Mouse (Mus musculus): ENCODE data around the gene Ldb2. TPM values are rescaled to one million over a fixed set of nuclear protein-coding genes. Genes with fewer than 3 reads are reported as not detected.

Ldb2 gene
- total RNA-seq, 2 experiments from 2014 or later = 35.1 to 47.0 TPM

DNA sequence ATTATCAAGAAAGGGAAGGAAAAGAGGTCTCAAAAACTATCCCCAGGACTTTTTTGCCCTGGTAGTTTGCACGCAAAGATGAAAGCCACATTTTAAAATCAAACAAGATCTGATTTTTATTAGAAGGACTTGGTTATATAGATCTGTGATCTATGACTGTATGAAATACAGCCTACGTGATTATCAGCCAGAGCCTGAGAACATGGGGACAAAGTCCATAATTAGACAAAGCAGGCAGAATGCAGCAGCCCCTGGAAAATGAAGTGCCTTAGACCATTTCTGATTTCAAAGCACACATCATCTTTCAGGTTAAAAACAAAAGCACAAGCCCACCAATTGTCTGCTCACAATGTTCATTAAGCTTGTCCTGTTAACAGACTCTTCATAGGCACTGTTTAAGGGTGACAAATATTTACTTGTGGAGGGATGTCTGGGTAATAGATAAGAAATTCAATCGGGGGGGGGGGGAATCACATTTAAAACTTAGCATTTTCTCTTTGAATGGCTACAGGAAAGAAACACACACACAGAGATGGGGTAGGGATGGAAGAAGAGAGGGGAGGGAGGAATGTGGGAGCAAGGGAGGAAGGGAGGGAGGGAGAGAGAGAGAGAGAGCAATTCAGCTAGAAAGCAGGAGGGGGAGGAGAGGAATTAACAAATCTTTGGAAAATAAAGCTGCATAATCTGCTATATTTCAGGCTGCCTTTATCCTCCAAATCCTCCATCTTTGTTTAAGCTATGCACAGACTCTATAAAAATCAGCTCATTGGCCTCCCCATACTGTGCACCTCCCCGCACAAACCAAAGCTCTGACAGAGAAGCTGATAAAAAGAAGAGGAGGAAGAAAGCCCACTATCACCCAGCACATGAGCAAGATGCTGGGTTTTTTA lies 153.3 kb downstream of the Ldb2 start:
- DNase-seq = no peak

DNA sequence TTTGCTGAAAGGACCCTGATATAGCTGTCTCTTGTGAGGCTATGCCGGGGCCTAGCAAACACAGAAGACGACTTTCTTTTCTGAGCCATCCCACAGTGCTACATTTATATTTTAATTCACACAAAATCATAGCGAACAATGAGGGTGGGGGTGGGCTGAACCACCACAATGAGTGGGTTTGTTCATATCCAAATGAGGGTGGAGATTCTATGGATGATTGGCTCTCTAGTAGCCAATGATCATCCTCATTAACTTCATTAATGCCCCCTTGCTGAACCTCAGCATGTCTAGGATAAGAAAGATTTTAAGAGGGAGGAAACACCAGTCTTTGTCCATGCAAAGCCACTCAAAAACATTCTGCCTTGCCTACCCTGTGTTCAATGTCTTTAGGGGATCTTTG lies 156.4 kb downstream of the Ldb2 start:
- no peak for DNase-seq

DNA sequence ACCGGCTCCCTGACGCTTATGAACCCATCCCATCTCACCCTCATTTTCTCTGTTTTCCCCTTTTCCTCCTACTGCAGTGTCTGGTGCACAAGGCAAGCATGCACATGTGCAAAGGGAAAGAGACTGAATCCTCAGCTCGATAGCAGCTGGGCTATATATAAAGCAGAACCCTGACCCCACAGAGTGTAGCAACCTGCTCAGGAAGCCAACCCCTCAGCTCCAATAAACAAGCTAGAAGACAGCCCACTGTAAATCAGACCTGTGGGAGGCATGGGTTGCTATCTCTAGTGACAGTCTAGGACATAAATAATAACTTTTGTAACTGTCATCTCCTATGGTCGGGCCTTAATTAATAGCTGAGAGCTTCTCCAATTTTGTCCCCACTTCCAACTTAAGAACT lies 158.4 kb downstream of the Ldb2 start:
- DNase-seq = no peak

DNA sequence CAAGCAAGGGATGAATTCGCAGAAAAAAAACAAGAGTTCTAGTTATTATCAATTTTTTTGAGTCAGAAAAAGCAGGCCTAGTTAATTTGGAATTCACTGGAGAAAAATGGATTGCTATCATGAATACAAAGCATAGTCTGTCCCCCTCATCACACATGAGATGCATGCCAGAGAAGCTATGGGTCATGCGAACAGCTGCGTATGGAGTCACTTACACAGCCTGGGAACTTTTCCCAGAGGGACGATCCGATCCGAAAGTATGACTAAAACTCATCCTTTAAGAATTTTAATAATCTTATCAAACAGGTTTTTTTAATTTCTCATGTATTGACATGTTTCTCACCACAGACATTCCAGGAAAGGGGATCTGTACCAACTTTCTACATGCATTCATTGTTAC lies 163.9 kb downstream of the Ldb2 start:
- no peak for DNase-seq

DNA sequence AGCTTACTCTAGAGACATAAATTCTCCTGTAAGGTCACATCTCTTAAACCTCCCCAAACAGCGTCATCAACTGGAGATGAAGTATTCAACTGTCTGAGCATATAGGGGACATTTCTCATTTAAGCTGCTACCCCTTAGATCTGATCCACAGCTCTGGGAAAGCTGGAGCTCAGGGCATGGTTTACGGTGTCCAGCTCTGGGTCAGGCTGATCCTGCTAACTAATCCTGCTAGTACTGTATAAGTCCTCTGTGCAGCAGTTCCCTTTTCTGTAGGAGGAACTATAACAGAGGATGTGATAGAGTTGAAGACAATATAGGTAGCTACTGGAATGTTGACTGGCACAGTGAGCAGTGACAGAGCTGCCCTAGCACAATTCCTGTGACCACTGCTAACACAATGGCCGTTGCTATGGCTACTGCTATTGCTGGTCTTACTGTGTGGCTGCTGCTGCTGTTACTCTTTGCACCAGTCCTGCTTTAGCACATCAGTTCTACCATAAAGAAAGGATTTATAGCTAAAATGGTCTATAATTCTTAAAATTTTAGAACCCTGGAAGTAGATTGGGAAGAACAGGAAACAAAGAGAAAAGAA lies 170.3 kb downstream of the Ldb2 start:
- no peak for DNase-seq

DNA sequence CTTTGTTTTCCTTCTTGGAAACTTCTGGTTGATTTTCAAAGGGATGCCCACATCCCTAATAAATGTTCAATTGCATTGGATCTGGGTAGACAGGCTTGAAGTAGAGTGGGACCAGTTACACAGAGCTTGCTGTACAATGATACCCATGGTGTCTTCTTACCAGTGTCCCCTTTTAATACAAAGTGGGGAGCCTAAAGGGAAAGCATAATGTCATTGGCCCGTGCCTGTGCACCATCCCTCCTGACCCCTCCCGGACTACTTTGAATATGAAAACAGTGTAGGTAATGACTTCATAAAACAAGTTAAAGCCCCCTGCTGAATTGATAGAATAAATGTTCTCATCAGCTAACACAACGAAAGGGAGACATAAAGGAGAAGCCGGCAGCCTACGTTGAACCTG lies 172.0 kb downstream of the Ldb2 start:
- DNase-seq = no peak

DNA sequence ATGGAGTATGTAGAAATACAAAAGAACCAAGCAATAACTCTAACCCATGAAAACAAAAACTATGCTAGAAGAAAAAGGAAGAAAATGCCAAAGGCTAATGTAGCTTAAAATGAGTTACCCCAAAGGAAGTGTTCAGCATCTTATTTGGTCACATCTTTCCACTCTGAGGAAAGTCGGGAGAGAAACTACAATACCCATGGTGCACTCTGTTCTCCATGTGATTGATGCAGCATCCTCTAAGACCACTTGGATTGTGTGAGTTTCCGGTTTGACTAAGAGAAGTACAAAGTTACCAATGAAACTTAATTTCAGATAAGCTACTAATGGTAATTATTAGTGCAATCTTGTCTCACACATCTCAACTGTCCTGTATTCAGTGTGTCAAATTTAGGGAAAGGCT lies 172.6 kb downstream of the Ldb2 start:
- no peak for DNase-seq

DNA sequence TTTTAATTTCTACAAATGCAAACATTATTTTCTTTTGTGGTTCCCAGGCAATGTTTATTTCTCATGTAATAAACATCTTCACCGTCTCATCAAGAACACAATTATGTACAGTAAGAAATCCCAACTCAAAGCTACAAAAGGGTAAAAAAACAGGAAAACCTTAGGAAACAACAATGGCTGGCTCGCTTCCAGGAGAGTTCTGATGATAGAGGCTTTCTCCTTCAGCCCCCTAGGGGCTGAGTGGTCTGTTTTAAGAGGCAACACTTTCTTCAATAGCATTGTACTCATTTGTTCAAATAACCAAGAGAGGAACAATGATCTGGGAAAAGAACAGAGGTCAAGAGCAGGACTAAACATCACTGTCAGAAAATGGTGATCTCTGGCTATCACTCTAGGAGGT lies 173.4 kb downstream of the Ldb2 start:
- DNase-seq = peak; percentile 47

DNA sequence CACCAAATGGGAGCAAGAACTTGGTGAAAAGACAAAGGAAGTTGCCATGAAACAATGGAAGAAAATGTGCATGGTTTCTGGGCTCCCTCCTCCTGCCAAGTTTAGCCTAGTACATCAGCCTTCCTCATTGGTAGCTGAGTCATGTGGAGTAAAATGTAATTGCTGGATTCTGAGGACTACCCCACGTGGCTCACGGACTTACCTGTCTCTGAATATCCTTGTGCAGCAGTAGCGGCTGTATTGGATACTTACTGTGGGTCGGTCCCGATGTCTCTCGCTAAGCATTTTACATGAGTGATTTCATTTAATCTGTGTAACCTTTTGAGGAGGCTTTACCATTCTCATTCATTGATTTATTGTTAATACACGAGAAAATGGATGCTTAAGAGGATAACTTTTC lies 183.8 kb downstream of the Ldb2 start:
- no peak for DNase-seq

DNA sequence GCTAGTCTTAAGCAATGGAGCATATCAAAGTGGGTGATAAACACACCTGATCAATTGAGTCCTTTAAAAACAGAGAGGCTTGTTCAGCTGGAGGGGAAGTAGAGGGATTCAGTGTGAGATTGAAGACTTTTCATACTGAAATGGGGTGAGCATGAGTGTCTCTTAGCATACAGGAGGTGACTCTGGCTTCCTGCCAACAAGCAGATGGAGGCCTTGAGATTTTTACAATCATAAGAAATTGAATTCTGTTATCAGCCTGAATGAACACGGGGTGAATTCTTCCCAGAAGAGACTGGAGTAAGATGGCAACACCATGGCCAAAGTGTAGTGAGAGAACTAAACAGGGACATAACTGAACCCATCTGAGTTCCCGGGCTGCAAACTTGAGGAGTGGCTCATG lies 190.6 kb downstream of the Ldb2 start:
- peak; percentile 8 for DNase-seq

DNA sequence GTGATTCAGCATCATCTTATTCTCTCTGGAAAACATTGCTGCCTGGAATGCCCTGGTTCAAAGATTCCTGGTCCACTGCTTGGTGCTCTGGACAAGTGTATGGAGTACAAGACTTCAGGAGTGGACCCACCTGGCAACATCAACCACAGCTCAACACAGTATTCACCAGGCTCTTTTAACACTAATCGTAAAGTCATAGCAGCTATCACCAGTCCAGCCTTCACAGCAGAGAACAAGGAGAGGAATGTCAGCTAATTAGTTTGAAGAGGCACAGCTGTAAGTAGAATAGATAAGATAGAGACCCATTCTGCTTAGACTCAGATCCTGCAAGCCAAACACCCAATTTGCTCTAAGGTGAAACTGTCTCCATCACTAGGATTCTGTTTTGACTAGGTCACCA lies 198.1 kb downstream of the Ldb2 start:
- DNase-seq = no peak

DNA sequence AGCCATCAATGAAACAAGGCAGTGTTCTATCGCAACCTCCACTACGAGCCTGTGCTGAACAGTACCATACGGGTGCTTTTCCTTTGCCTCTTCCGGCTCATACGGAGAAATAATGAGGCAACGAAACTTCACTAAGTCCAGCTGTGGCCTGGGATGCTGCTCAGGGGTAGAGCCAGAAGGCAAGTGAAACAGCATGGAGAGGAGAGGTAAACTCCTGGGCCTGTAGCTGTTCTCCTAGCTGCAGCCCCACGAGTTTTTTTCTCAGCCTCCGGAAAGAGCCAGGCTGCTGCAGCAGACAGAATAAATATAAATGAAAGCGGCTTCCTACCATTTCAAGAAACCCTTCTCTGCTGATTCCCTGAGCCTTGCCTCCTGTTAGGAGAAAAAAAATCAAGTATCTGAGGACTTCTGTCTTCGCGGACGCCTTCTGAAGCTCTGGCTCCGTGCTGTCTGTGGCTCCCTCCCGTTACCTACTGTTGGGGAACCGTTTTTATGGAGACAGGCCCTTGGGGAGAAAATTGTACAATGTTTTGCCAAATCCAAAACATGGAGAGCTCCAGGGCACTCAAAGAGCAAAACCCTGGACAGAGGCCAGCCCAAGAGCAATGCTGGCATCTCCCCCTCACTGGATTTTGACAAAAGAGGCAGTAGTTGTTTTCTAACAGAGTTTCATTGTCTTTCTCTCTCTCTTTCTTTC lies 205.8 kb downstream of the Ldb2 start:
- peak; percentile 67 for DNase-seq

DNA sequence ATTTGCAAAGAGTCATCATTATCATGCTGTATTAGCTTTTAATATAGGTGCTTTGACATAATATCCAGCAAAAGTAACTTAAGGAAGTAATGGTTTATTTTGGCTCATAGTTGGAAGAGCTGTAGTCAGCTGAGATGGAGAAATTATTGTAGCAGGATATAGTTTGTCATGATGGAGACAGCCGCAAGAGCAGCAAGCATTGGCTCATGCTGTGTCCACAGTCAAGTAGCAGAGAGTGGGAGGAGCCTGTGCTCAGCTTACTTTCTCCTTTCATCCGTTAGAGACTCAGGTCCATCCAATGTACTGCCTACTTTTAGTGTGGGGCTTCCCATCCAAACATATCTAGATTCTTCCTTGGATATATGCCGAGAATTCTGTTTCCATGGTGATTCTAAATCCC lies 208.7 kb downstream of the Ldb2 start:
- no peak for DNase-seq

DNA sequence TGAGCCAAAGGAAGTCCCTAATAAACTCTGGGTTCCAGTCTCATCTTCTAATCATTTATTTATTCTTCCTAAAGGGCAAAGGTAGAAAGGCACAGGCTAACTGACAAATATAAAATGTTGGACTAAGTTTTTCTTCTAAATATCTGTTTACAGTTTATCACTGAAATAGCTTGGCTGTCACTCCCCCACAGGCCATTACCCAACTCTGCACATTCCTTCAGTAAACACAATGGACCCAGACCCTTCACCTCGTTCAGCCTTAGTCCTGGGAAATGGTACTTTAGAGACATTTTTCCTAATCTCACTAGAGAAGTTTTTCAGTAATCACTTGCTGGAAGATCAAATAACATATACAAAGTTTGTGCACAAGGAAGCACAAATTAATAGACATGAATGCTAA lies 210.2 kb downstream of the Ldb2 start:
- DNase-seq = no peak

DNA sequence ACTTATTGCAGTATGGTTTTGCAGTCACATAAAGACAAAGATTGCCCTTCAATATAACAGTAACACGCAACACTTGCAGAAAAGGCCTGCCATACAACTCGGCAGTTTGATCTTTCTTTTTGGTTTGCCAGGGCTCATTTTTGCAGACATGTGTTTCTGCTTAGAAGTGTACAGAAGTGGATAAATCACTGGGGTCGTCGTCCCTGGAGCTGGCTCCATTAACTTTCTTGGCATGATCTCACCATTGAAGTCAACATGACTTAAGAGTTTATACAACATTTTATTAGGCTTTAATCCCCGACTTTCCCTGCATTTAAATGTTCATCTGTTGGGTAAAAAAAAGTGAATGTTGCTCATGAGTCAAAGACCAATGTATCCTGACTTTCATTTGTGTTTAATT lies 212.9 kb downstream of the Ldb2 start:
- DNase-seq = no peak

DNA sequence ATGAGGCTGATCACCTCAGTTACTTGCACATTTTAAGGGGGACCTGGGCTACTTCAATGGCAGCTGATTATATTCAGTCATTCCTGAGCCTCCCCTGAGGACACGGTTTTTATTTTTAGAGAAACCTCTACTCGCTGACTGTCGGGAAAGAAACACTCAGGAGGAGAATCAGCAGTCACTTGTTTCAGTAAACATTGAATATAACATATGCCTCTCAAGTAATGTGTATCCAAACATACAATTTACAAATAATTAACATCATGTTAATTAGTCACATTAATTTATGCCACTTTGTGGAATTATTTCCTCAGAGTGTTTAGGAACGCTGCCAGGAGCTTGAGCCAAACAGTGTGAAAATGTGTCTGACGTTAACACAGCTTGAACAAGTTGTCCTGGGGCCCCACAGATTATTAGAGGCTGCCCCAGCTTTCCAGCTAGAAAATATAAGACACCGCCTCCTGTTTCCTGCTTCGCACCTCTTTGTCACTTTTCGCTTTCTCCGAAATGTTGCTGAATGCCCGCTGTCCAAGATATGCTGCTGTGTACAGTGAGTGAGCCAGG lies 219.5 kb downstream of the Ldb2 start:
- no peak for DNase-seq

DNA sequence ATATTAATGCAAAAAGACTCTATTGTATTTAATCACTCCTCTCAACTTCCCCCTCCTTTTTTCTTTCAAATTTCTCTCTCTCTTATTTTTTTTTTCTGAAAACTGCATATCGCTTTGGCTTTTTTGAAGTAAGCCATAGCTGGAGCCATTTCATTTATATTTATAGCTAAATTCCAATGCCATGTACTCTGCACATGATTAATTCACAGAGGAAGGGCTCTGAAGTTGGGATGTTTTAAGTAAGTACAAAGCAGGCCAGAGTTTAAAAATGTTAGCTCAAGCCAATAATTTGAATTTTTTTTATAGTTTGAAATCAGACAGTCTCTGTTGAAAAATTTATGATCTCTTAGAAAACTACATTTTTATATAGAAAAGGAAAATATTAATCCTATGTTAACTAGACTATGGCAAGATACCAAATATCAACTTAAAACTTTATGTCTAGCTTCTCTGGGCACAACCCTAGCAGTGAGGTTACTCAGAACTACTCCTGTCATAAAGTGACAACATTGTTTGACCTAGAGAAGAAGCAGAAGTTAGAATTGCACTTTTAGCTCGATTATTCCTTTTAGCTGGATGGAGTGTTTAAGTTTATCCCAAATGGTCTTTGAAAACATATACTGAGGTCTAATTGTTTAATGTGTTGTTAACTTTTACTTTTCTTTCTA lies 222.7 kb downstream of the Ldb2 start:
- DNase-seq = no peak

DNA sequence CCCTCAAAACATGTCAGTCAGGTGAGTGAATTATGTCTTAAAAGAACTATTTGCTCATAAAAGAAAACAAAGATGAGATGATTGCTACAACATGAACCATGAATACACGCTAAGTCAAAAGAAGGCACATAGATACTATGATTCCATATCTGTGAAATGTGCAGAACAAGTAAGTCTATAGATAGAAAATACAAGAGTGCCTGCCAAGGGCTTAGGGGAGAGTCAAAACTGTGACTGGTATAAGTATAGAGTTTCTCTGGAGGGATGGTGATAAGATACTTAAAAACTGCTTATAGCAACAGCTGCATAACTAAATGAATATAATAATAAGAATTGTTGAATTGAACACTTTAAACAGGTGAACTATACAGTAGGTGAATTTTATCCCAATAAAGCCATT lies 224.8 kb downstream of the Ldb2 start:
- DNase-seq = no peak

DNA sequence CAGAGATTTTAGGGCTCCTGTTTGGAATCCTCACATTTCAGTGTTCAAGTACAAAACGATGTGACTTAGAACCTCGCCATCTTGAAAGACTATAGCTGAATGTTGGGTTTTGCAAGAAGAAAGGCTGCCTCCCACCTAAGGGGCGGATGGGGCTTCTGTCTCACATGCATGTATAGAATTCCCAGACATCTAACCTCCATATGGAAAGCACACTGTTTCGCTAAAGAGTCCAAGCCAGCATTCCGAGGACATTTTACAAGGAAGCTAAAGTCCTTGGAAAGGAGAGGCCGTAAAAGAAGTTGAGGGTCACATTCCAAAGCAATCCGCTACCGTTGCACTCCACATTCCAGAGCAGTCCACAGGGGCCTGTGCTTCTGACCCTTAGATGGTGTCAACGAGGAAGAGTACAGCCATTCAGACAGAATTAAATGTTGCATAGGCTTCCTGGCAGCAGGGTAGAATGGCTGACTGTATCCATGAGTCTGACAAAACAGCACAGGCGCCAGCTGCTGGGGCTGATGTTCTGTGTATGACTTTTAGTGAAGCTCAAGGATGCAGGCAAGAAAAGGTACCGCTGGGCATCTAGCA lies 245.6 kb downstream of the Ldb2 start:
- DNase-seq = peak; percentile 8

DNA sequence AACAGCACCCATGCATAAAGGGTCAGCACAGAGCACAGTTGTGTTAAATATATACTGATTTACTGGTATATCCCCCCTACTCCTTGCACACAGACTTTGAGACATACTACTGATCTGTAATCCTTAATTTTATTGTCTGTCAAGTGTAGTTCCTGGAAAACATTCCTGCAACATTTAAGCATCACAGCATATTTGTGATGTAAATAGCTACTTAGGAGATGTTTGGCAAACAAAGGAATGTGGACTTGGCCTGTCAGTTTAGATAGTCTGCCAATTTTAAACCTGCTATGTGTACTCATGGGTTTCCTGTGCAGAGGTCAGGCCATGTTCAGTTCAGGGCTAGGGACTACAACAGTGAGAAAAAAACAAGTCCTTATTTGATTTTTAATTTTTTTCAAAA lies 246.3 kb downstream of the Ldb2 start:
- no peak for DNase-seq

DNA sequence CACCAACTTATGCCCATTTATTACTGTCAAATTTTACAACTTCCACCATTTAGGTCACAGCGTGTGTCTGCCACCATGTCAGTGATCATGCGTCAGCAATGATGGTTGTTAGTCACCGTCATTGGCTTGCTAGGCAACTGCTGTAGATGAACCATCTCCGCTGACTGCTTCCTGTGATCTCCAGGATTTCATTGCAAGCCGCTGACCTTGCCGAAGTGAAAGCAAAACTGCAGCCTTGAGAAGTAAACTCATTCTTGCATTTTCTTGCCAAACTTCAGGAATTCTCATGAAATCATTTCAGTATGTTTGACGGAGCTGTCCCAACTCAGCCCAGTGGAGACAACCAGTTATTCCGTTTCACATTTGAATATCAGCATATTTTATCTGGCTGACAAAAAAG lies 247.4 kb downstream of the Ldb2 start:
- peak; percentile 73 for DNase-seq

DNA sequence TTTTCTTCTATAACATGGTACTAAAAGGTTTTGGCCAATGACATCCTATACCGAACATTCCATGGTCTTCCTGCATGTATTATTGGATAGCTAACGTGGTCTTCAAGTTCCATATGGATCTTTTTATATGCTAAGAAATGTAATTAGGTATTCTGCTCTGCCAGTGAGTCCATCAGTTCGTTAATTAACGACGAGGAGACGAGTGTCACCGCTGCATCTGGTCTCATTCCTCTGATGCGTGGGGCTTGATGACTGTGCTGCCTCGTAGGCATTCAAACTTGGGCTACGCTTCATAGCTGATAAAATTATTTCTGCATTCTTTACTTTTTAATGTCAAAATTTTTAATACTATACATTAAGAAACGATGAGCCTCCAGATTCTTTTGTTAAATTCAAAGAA lies 251.0 kb downstream of the Ldb2 start:
- no peak for DNase-seq

Measured in adrenal gland, postnatal 10 days (tissue).